Mouse (Mus musculus) limb, embryonic 14.5 days (tissue): ENCODE results near the gene Ank3. TPM values are rescaled to one million over a fixed set of nuclear protein-coding genes. Genes with fewer than 3 reads are reported as not detected.

Source experiments
- ATAC-seq: fragments of 200-750 bp; cut with Nextera tagmentation; 2 replicates; pipeline ENCODE4 v1.8.0; 2017; ENCODE audit warnings: low read depth, moderate number of reproducible peaks, moderate TSS enrichment; ENCODE audit not compliant: low FRiP score
- DNase-seq: peaks from one replicate; pipeline ENCODE4 v3.0.0-alpha.2; 2015; ENCODE audit warnings: low spot score
- H3K27ac ChIP-seq: fragments of 300-500 bp; sonication (generic); replicated peaks from 2 replicates; pipeline ENCODE4 v1.5.1; 2014; ENCODE audit warnings: low read depth, mild to moderate bottlenecking, low read length, moderate library complexity, mixed read lengths
- H3K27me3 ChIP-seq: fragments of 300-500 bp; sonication (generic); 2 replicates; pipeline ENCODE4 v1.6.1; 2014; ENCODE audit warnings: low read length, mixed read lengths; ENCODE audit not compliant: control insufficient read depth, insufficient read depth
- H3K36me3 ChIP-seq: fragments of 300-500 bp; sonication (generic); 2 replicates; pipeline ENCODE4 v1.6.1; 2014; ENCODE audit warnings: mild to moderate bottlenecking, low read length, moderate library complexity, mixed read lengths; ENCODE audit not compliant: control insufficient read depth, insufficient read depth
- H3K4me1 ChIP-seq: fragments of 300-500 bp; sonication (generic); 2 replicates; pipeline ENCODE4 v1.6.1; 2014; ENCODE audit warnings: antibody characterized with exemption, low read length, mixed read lengths; ENCODE audit not compliant: control insufficient read depth, insufficient read depth
- H3K4me2 ChIP-seq: fragments of 300-500 bp; sonication (generic); replicated peaks from 2 replicates; pipeline ENCODE4 v1.6.1; 2014; ENCODE audit warnings: low read depth, mild to moderate bottlenecking, low read length, moderate library complexity; ENCODE audit not compliant: severe bottlenecking
- H3K4me3 ChIP-seq: fragments of 300-500 bp; sonication (generic); replicated peaks from 2 replicates; pipeline ENCODE4 v1.5.1; 2014; ENCODE audit warnings: low read length
- H3K9ac ChIP-seq: fragments of 300-500 bp; sonication (generic); 2 replicates; pipeline ENCODE4 v1.6.1; 2014; ENCODE audit warnings: mild to moderate bottlenecking, low read depth, low read length, moderate library complexity; ENCODE audit not compliant: severe bottlenecking
- H3K9me3 ChIP-seq: fragments of 300-500 bp; sonication (generic); 2 replicates; pipeline ENCODE4 v1.6.1; 2016; ENCODE audit warnings: low read length; ENCODE audit not compliant: control insufficient read depth
- POLR2A ChIP-seq: fragments of 200-500 bp; IDR thresholded peaks from 2 replicates; pipeline ENCODE4 v1.8.0; 2012; ENCODE audit warnings: inconsistent platforms, mild to moderate bottlenecking, moderate library complexity, borderline replicate concordance; ENCODE audit not compliant: insufficient read depth, insufficient read length; ENCODE audit errors: extremely low read depth
- WGBS: fragments of 180-500 bp; shearing (Covaris S2); extraction: QIAGEN DNeasy Blood & Tissue Kit; methylation state at CpG from one replicate; pipeline ENCODE4 v1.1.7; 2014; 5-methylcytosine and 5-hydroxymethylcytosine counted together
- polyA plus RNA-seq, 2 experiments: library from polyadenylated mRNA; depleted of rRNA in 1 of 2; stranded (reverse) in 1 of 2; unstranded in 1 of 2; fragments of >200 nt; fragmentation: Nextera tagmentation in 1 of 2; extraction: Ambion mirVana in 1 of 2; gene quantifications; 2 replicates each; pipeline versions ENCODE4 v1.2.1 to v1.2.3; 2012 to 2014

Gene Ank3
- polyA plus RNA-seq, 2 experiments = 14.8 to 25.2 TPM

DNA sequence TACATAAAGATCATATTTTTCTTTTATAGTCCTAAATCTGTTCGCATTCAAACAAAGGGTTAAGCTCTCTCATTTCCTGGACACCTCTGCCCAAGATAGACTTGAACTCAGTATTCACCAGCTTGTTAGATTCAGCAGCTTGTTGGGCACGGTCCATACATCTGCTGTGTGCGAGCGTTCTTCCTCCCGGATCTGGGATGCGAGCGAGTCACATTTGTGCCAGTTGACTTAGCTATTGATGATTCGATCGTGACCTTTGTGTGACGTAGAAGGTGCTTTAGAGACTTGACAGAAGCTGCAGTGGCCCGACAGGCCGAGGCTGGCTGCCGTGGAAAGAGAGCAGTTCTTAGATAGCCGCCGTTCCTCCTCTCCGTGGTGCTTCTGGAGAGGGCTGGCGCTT is 98.8 kb downstream of the Ank3 start:
- H3K27ac ChIP-seq = no peak overlapping the region
- WGBS = 80% methylated on average over 17 of the region's 17 CpGs

DNA sequence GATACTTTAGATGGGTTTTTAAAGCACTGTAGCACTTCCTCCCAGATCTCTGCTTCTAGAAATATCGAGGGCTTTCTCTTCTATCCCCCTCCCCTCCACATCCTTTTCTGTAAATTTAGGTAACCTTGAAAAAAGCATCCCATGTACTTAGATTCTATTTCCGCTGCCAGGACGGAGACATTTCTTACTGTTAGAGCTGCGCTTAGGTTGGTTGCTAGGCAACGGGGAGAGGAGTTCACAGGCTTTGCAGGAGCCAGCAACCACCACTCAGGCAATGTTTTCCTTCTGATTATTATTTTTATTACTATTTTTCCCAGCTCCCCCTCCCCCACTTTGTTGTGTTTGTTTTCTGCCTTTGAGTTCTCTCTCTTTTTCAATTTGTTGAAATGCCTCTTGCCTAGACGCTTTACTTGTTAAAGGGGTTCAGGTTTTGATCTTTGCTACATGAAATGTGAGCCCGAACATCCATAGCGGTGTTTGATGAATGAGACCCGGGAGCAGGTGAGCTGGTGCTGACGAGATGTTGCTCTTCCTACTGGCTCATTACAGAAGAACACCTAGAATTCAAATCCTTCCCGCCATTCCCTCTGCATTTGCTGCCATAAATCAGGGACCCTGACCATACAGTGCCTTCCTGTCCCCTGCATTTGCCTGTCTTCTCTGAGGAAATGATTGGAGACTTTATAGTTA is 101.7 kb downstream of the Ank3 start:
- Histone ChIP-seq H3K9me3 (no peaks in the 10 kb centered on the region), H3K4me1 (peaks cover 4% of the 10 kb centered on the region), H3K27me3 (no peaks in the 10 kb centered on the region), H3K4me3 (no peak overlapping the region), H3K9ac (no peak overlapping the region), H3K4me2 (no peak overlapping the region), H3K36me3 (no peaks in the 10 kb centered on the region), H3K27ac (no peak overlapping the region)
- no peak for TF ChIP-seq POLR2A
- 35% methylated on average over 11 of the region's 11 CpGs for WGBS
- ATAC-seq = no peak
- DNase-seq = peak; percentile 82

More for the DNA sequence above, 98.8 kb downstream of the Ank3 start:
- Histone ChIP-seq H3K4me2 (no peak overlapping the region), H3K9me3 (no peaks in the 10 kb centered on the region), H3K27me3 (no peaks in the 10 kb centered on the region), H3K36me3 (no peaks in the 10 kb centered on the region), H3K4me1 (peaks cover 4% of the 10 kb centered on the region), H3K9ac (no peak overlapping the region), H3K4me3 (no peak overlapping the region)
- ATAC-seq (no peak), DNase-seq (no peak)
- TF ChIP-seq POLR2A = no peak

DNA sequence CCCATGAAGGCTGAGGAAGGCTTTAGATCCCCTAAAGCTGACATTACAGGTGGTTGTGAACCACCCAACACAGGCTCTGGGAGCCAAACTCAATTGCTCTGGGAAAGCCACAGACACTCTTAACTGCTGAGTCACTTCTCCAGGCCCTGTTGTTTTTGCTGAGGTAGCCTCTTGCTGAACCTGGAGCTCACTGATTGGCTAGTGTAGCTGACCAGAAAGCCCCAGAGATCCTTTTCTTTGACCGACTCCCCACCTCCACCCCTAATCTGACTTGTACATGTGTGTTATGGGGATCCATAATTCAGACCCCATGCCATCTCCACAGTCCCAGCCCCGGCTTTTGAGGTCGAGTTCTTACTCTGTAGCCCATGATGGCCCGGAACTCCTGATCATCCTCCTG is 105.2 kb downstream of the Ank3 start:
- TF ChIP-seq POLR2A = no peak
- DNase-seq = no peak
- Histone ChIP-seq H3K27ac (no peak overlapping the region), H3K9me3 (no peaks in the 10 kb centered on the region), H3K36me3 (no peaks in the 10 kb centered on the region), H3K27me3 (no peaks in the 10 kb centered on the region), H3K4me3 (no peak overlapping the region), H3K9ac (no peak overlapping the region), H3K4me1 (peaks cover 4% of the 10 kb centered on the region), H3K4me2 (no peak overlapping the region)
- WGBS = 89% methylated on average over 4 of the region's 4 CpGs
- no peak for ATAC-seq

DNA sequence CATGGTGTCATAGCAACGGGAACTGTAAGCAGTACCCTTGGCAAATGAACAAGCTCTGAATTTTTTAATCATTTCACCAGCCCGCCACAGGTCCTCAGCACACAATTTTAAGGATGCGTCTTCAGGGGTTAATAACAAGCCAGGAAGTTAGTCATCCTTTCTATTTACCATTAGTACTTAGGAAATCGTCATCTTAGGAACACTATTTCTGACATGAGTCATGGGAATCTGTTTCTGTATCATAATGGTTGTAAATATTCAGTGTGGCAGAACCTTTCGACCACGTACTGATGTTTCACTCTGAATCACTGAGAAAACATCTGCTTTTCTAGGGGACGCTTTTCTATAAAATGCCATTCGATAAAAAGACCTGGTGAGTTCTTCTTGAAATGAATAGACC is 109.1 kb downstream of the Ank3 start:
- Histone ChIP-seq H3K9ac (no peak overlapping the region), H3K4me1 (no peaks in the 10 kb centered on the region), H3K27me3 (no peaks in the 10 kb centered on the region), H3K4me3 (no peak overlapping the region), H3K4me2 (no peak overlapping the region), H3K27ac (no peak overlapping the region), H3K36me3 (no peaks in the 10 kb centered on the region), H3K9me3 (no peaks in the 10 kb centered on the region)
- 83% methylated on average over 8 of the region's 8 CpGs for WGBS
- DNase-seq = no peak
- ATAC-seq = no peak
- no peak for TF ChIP-seq POLR2A

DNA sequence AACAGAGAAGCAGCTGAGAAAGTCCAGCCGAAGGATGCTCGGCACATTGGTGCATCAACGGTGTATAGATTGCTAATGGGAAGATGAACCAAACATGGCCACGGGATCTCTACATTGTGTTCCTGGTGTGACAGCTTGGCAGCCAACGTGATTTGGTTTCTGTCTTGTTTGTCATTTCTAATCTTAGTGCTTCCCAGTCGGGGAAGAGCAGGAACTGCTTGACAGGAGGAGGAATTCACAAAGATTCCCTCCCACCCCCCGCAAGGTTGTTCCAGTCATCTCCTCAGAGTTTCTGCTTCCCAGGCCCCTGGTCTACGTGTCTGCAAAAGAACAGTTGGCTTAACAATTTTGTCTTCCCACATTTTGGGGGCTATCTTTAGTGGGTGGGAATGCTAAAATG is 111.8 kb downstream of the Ank3 start:
- no peak for DNase-seq
- no peak overlapping the region for H3K9ac ChIP-seq
- H3K27me3 ChIP-seq = no peaks in the 10 kb centered on the region
- H3K4me1 ChIP-seq = no peaks in the 10 kb centered on the region
- 81% methylated on average over 8 of the region's 8 CpGs for WGBS
- H3K36me3 ChIP-seq = no peaks in the 10 kb centered on the region
- H3K4me2 ChIP-seq = no peak overlapping the region
- H3K27ac ChIP-seq = no peak overlapping the region
- TF ChIP-seq POLR2A = no peak
- no peak overlapping the region for H3K4me3 ChIP-seq
- no peaks in the 10 kb centered on the region for H3K9me3 ChIP-seq
- no peak for ATAC-seq
